Mouse (Mus musculus) lung, adult 2 months (tissue): Measurements from ENCODE around the gene Ccsap. TPM values are rescaled to one million over a fixed set of nuclear protein-coding genes. Genes with fewer than 3 reads are reported as not detected.
A peak's percentile ranks its signal among the peaks of the same experiment; 100 is the strongest.

Experiments used
- DNase-seq: peaks from one replicate; pipeline ENCODE4 v3.0.0; 2022
- H3K4me1 ChIP-seq: fragments of 200-500 bp; 2 replicates; pipeline ENCODE4 v1.6.1; 2011; ENCODE audit warnings: low read length; ENCODE audit not compliant: control insufficient read depth, insufficient read depth
- H3K4me3 ChIP-seq: fragments of 200-500 bp; replicated peaks from 2 replicates; pipeline ENCODE3; 2011; ENCODE audit warnings: low read depth, mild to moderate bottlenecking, control low read depth, low read length; ENCODE audit errors: extremely low read depth
- CTCF ChIP-seq: fragments of 200-500 bp; IDR thresholded peaks from 2 replicates; pipeline ENCODE4 v1.5.1; 2011; ENCODE audit warnings: mild to moderate bottlenecking, low read length, control low read depth; ENCODE audit not compliant: insufficient read depth
- POLR2A ChIP-seq: fragments of 200-500 bp; IDR thresholded peaks from 2 replicates; pipeline ENCODE4 v1.6.1; 2011; ENCODE audit warnings: low read depth, mild to moderate bottlenecking, control low read depth, low read length, borderline replicate concordance; ENCODE audit errors: extremely low read depth
- WGBS: fragments of 180-500 bp; shearing (Covaris S2); methylation state at CpG from one replicate; pipeline ENCODE4 v1.1.7; 2018; 5-methylcytosine and 5-hydroxymethylcytosine counted together
- polyA plus RNA-seq: library from polyadenylated mRNA; depleted of rRNA; stranded (reverse); fragments of >200 nt; gene quantifications from 2 replicates; pipeline ENCODE4 v1.2.3, GENCODE M21; 2012

Gene Ccsap
- polyA plus RNA-seq, 1 experiment = 0.80 TPM

DNA sequence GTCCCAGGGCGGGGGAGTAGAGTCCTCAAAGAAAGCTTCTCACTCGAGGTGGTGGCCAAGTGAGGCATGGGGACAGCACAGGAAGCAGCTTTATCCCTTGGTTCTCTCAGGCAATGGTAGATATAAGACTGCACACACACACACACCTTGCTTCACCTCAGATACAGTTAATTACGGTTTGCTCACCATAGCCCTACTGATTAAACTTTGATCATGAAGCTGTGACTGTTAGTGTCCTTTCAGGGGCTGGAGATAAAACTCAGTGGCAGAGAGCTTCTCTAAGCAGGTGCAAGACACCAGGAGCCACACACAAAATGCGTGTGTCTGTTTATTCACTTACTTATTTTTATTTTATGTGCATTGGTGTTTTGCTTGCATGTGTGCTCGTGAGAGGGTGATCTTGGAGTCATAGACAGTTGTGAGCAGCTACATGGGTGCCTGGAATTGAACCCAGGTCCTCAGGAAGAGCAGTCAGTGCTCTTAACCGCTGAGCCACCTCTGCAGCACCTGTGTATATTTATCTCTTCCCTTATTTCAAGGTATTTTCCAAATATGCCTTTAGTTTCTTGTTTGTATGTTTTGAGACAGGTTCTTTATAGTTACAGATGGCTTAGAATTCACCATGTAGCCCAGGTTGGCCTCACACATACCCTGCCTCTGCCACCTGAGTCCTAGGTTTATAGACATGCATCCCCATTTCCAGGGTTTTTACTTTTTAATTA, 52.0 kb downstream of the Ccsap start:
- WGBS = 75% methylated on average over 6 of the region's 6 CpGs
- peaks cover 5% of the 10 kb centered on the region; the same call in 1 of the 2 replicates for H3K4me1 ChIP-seq
- no peak for DNase-seq
- no peak for TF ChIP-seq POLR2A
- no peak for TF ChIP-seq CTCF
- no peak overlapping the region for H3K4me3 ChIP-seq

DNA sequence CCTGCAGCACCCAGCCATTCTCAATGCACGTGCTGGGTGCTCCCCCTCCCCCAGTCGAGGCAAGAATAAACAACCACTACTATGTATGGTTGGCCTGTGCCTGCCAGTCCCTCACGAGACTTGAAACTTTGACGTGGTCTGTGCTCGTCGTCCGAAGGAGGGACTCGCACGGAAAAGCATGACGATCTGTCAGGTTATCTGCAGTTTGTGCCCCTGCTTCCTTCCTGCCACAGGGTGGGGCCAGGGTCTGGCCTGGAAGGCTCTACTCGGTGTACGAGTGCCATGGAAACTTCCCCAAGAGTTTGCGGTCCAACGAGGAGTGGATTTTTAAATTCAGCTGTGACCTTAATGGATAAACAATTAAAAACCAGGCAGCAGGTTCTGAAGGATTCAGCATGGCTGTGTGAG, 53.0 kb downstream of the Ccsap start:
- TF ChIP-seq POLR2A (no peak), CTCF (no peak)
- no peak for DNase-seq
- Histone ChIP-seq H3K4me3 (peak overlapping the region; percentile 12), H3K4me1 (peaks cover 5% of the 10 kb centered on the region; the same call in 1 of the 2 replicates)
- 4% methylated on average over 14 of the region's 14 CpGs for WGBS

DNA sequence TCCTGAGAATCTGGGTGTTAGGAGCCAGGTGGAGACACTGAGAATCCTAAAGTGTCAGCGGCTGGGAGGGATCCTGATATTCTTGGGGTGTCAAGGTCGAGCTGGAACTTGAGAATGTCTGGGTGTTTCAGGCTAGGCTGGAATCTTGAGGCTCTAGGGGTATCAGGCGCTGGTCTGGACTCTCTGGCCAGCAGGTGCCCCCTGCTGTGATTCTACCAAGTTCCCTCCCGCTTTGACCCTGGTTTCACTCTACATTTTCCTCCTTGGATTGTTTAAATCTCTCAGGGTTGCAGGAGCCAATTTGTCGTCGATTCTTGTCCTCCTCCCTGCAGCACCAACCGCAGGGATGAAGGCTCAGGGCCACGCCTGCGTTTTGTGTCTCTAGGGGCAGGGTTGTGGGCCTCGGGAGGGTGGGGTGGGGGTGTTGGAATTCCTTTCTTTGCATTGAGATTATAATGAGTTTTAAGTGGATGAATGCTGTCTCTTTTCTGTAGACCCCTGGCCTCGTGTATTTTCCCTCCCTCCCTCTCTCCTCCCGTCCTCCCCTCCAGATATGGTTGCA, 53.6 kb downstream of the Ccsap start:
- TF ChIP-seq POLR2A (no peak), CTCF (no peak)
- 8% methylated on average over 12 of the region's 12 CpGs for WGBS
- H3K4me3 ChIP-seq = peak overlapping the region; percentile 96
- DNase-seq = no peak
- H3K4me1 ChIP-seq = peaks cover 5% of the 10 kb centered on the region; the same call in 1 of the 2 replicates

DNA sequence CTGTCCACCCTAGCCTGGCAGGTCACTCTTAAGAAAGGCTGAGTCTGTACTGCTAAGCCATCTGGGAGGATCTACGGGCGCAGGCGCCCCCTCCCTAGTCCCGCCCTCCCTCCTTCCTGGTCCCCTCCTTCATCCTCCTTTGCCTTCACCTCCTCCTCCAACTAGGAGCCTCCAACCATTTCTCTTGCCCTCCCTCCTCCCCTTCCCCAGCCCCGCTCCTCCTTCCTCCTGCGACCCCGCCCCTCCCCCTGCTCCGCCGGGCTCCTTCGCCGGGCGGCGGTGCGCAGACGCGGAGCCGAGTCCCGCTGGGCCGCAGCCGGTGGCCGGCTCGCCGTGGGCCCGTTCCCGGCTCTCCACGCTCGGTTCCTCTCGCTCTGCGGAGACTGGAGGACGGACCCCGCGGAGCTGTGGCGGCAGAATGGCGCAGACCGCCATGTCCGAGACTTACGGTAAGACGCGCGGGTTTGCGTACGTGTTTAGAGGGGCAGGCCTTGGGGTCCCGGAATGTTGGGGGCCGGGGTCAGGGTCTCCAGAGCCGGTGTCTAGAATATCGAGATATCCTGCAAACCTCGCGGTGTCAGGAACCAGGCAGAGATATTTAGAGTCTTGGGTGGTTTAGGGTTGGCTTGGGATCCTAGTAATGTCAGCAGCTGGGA, 54.2 kb downstream of the Ccsap start, which contains the start of gene Rab4a:
TSS of gene Rab4a (plus strand) at position 268 of the 656 bp plus-strand sequence.
- WGBS = under 1% methylated on average over 47 of the region's 48 CpGs
- TF ChIP-seq CTCF = no peak
- TF ChIP-seq POLR2A = peak; percentile 35; the same call in 1 of the 2 replicates
- DNase-seq = peak; percentile 78

DNA sequence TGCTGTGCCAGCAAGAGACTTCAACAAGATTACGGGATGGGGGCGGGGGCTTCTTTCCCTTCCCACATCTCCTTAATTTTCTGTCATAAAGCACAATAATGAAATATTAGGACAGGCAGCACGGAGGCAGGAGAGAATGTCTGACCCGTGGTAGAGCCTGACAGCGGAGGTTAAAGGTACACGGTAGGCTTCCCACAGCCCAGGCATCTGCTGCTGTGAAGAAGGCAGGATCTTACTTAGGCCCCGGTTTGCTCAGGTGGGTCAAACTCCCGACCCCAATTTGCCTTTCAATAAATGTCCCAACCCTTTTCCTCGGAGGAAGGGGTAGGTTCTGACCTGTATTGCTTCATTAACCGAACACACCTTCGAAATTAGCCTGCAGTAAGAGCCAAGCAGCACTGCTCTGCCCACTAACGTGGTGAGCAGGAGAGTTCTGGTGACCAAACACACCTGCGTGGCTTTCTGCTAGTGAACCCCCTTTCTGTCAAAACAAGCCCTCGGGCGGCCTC, 54.7 kb downstream of the Ccsap start:
- Histone ChIP-seq H3K4me3 (peak overlapping the region; percentile 51), H3K4me1 (peaks cover 5% of the 10 kb centered on the region; the same call in 1 of the 2 replicates)
- TF ChIP-seq CTCF = no peak
- TF ChIP-seq POLR2A = no peak
- DNase-seq = no peak
- 28% methylated on average over 15 of the region's 15 CpGs for WGBS

More for the DNA sequence above, 54.2 kb downstream of the Ccsap start, which contains the start of gene Rab4a:
- Histone ChIP-seq H3K4me3 (peak within 1 kb of the TSS; percentile 96), H3K4me1 (peaks cover 5% of the 10 kb centered on the region; the same call in 1 of the 2 replicates)

DNA sequence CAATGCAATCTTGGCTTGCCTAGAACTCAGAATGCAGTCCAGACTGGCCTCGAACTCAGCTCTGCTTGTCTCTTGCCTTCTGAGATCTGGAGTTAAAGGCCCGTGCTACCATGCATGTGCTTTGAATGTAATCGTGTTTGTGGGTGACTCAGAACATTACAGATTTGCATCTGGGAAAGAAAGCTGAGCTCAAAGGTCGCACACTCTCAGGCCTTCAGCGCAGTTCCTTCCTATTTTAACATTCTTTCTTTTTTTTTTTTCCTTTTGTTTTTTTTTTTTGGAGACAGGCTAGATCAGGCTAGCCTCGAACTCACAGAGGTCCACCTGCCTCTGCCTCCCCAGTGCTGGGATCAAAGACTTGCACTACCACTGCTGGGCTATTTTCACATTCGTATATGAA, 55.4 kb downstream of the Ccsap start:
- no peak overlapping the region for H3K4me3 ChIP-seq
- TF ChIP-seq CTCF (no peak), POLR2A (no peak)
- no peak for DNase-seq
- 84% methylated on average over 7 of the region's 7 CpGs for whole genome bisulfite sequencing
- peaks cover 5% of the 10 kb centered on the region; the same call in 1 of the 2 replicates for H3K4me1 ChIP-seq

DNA sequence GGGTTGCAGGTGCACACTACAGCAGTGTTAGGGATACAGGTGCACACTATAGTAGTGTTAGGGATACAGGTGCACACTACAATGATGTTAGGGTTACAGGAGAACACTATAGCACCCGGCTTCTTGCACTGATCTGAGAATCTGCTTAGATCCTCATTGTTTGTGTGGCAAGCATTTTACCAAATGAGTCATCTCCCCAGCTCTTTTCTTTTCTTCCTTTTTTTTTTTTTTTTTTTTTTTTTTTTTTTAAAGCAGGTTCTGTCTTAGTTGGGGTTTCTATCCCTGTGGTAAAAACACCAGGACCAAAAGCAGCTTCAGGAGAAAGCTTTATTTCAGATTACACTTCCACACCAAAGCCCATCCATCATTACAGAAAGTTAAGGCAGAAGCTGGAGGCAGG, 56.4 kb downstream of the Ccsap start:
- 77% methylated on average over 1 of the region's 1 CpGs for WGBS
- H3K4me3 ChIP-seq = no peak overlapping the region
- DNase-seq = no peak
- no peak for TF ChIP-seq POLR2A
- no peak for TF ChIP-seq CTCF
- peaks cover 5% of the 10 kb centered on the region; the same call in 1 of the 2 replicates for H3K4me1 ChIP-seq

DNA sequence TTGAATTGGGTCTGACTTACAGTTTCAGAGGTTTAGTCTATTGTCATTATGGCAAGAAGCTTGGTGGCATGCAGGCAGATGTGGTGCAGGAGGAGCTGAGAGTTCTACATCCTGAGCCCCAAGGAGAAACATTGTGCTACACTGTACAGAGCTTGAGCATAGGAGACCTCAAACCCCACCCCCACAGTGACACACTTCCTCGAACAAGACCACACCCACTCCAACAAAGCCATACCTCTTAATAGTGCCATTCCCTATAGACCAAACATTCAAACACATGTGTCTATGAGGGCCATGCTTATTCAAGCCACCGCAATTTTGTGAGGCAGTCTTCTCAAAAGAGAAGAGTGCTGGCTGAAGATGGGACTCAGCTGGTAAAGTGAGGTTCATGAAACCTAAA, 58.5 kb downstream of the Ccsap start:
- Histone ChIP-seq H3K4me1 (no peaks in the 10 kb centered on the region; the same call in 1 of the 2 replicates), H3K4me3 (no peak overlapping the region)
- TF ChIP-seq CTCF = no peak
- no peak for TF ChIP-seq POLR2A
- WGBS = 89% methylated on average over 2 of the region's 2 CpGs
- DNase-seq = no peak

DNA sequence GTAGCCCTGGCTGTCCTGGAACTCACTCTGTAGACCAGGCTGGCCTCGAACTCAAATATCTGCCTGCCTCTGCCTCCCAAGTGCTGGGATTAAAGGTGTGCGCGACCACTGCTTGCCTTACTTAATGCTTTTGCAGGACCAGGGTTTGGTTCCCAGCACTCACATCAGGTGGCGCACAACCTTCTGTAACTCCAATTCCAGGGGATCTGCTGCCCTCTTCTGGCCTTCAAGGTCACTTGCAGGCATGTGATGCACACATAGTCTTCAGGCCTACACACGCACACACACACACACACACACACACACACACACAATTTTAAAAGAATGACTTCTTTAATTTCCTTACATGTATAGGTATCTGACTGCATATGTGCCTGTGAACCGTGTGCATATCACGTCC, 59.1 kb downstream of the Ccsap start:
- Histone ChIP-seq H3K4me1 (no peaks in the 10 kb centered on the region; the same call in 1 of the 2 replicates), H3K4me3 (no peak overlapping the region)
- no peak for DNase-seq
- TF ChIP-seq CTCF = no peak
- TF ChIP-seq POLR2A = no peak
- WGBS = 93% methylated on average over 7 of the region's 7 CpGs
